Mouse (Mus musculus): ENCODE results near the gene Psmd11.

The Psmd11 gene

DNA sequence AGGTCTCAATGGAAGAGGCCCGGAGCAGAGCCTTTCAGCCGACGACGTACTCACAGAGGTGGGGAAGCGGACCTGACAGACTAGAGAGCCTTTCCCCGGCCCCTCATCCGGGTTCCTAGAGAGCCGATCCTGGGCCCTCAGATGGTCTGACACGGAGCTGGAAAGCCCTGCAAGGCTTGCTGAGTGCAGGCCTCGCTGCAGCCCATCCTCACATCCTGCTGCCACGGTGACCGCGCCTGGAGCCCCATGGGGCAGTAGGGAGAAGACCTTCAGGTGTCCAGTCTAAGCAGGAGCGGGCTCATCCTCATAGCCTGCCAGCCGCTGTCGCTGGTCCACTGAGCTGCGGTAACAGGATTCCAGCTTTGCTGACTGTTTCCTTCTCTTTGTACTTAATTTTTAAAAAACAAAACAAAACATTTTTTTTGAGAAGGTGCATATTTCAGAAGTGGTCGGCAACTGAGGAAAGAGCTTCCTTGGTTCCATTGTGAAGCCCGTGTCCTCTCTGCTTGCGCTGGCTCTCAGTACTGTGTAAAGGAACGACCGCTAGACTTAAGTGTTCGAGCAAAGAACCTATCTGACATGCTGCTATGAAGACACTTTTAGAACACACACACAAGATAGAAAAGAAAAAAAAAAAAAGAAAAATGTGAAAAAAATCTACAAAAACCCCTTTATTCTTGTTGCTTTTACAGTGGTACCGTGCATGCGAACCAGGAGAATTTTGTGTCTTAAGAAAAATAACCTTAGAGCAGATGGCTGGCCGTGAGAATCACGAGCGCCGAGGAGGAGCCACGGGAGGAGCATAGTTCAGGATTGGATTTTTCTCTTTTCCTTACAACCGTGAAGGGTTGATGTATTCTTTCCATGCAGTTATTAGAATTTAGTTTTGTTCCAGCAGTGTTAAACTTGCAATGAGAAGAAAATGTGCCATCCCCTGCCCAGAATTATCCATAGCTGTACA, 51.8 kb downstream of the Psmd11 start:
- no peak for DNase-seq (ENCODE audit: low read depth in 2 of 2, low spot score in 2 of 2)

DNA sequence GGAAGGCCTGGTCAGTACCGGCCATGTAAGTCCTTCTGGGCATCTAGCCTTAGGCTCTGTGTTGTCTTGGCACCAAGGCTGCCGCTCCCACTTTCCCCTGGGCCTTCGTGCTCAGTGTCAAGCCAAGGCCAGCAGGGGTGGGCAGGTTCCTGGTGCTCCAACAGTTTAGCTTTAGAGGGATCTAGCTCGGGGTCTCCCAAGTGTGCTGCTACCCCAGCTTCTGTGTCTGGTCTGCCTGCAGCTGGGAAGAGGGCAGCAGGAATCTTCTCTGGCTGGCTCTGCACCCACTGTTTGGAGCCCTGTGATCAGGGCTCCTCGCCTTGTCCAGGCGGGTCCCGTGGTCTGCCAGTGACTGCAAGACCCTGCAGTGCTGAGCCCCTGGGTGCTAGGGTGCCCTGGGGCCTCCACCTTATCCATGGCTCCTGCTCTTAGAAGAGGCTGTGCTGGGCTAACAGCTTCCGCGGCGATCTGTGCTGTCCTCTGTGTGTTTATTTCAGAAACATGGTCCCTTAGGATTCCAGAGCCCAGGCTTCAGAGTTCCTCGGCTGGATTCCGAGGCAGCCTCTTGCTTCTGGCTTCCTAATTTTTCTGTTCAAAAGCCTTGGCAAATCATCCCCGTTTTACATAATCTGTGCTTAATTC, 53.1 kb downstream of the Psmd11 start:
- no peak for DNase-seq (ENCODE audit: low read depth in 2 of 2, low spot score in 2 of 2)

DNA sequence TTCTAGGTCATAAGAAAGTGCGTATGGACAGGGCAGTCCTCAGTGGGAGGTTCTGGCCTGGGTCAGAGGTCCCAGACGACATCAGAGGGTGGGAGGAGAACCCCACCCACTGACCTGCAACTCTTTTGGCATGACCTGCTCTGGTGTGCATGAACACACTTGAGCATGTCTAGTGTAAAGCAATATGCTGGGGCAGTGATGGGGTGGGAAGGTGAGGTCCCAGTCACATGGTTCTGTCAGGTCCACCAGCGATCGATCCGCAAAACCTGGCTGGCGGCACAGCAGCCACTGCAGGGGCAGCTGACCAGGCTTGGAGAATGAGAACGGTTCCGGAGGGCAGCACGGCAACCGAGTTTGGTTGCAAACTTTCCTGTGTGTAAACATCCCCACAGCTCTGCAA, 53.9 kb downstream of the Psmd11 start:
- no peak for DNase-seq (ENCODE audit: low read depth in 2 of 2, low spot score in 2 of 2)

DNA sequence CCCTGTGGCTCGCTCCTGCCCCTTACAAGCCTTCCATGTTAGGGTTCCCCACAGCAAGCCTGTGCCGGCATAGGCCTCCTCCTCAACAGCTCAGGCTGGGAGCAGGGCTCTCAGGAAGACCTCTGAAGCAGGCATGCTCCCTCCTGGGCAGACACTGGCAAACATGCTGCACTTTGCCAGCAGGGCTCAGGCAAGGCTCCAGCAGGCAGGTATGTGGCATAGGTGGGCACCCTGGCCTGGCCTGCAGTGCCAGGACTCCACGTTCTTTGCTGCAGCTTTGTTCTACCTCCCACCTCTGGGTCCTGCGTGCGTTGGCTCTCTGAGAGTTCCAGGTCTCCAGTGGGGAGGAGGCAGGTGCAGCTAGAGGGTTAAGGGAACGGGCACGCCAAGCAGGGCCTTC, 54.5 kb downstream of the Psmd11 start:
- no peak for DNase-seq (ENCODE audit: low read depth in 2 of 2, low spot score in 2 of 2)

DNA sequence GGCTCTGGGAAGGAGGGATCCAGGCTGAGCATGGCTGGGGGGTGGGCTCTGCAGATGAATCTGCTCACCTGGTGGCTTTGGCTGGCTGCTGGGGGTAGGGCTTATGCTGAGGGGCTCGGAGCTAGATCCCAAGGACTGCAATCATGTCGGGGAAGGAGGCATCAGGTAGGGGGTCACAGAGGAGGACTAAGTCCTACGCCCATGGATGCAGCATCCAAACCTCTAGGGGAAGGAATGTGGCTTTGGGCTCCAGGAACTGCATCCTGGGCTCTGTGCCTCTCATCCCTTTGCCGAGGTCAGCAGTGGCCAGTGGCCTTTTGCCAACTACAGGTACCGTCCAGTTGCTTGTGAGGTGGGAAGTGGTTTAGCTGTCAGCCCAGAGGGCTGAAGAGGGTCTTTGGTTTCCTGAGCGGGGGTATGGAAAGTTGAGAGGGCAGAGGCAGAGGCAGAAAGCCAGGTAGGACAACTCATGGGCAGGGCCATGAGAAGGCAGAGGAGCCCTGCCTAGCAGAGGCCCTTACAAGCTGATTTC, 55.2 kb downstream of the Psmd11 start:
- no peak for DNase-seq (ENCODE audit: low read depth in 2 of 2, low spot score in 2 of 2)

DNA sequence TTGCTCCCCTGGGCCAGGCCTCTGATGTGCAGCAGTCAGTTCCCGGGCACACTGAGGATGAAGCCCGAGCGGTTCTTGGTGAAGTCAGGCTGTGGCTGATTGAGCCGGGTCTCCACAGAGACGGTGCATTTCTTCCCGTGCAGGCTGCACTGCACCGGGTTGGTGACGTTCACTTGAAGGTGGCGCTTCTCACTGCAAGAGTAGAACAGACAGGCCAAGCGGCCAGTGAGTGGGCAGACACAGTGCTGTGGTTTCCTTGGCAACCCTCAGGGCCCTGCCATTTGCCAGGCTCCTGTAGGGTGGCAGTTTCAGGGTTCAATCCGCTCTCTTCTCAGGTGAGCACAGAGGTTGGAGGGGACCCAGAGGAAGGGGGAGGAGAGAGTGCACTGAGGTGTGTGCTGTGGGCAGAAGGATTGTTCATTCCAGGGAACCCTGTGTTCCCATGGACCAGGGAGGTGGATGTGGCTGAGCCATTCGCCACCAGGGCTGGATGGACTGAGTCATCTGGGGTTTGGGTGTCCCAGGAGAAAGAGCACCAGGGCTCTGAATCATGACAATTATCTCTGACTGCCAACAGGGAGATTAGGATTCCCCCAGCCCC, 55.9 kb downstream of the Psmd11 start:
- no peak for DNase-seq (ENCODE audit: low read depth in 2 of 2, low spot score in 2 of 2)

DNA sequence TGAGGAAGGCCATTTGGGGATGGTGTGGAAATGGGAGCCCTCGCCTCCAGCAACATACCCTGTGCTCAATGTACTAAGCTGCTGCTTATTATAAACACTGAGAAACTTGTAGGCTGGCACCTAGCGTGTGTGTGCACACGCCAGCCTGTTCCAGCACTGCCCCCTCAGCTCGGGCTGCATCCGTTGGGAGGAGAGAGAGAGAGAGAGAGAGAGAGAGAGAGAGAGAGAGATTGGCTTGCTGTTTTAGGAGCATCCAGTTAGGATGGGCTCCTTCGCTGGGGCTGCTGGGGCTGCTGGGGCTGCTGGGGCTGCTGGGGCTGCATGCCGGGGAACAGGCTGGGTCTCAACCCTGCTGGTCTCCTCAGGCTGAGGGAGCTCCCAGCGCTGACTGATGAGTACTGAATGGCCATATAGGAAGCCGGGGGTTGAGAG, 56.7 kb downstream of the Psmd11 start:
- no peak for DNase-seq (ENCODE audit: low read depth in 2 of 2, low spot score in 2 of 2)

DNA sequence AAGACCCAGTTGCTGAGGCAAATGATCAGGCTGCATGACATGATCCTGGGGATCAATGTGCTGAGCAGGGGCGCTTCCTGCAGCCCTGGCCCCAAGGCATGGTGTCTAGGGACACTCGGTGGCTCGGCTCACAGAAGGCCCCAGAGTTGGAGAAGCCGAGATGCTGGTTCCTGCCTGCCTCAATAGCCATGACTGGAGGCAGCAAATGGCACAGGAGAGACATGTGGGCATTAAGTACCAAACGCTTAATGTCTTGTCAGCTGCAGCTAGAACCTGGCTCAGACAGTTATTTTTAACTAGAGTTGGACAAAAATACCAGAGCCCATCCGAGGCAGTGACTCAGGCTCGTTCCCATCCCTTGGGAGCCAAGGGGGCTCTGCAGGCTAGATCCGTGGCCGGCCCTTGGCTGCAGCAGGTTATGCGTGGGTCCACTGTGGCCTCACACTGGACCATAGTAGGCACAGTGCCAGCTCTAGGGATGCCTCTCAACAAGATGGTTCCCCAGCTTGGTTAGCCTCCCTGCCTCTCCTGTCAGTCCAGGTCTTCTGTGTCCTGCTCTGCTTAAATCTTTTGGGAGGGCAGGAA, 57.3 kb downstream of the Psmd11 start:
- DNase-seq (ENCODE audit: low read depth in 2 of 2, low spot score in 2 of 2), result no peak

DNA sequence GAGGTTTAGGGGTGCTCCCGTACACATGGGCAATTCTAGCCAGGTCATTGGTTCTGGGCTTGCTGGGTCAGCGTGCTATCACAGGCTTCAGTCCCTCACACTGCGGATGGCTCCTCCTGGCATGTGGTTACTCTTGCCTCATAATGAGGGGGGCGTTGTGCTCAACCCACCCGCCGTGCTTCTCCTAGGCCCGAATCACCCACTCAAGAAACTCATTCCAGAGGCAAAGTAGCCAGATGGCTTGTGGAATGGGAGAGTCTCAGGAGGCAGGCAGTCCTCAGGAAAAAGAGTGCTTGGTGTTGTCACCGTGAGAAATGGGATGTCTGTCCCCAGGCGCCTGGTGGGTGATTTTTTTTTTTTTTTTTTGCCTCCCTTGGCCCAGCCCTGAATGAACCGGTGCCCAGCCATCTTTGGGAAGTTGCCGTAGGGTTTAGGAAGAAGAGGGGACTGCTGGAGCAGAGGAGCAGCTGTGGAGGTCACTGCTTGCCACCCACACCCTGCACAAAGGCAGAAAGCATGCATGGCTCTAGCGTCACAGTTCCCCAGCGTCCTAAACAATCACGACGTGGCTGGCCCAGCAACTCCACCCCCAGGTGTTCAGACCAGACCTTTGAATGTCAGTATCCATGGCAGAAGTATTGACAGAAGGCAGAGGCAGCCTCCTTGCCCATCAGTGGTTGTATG, 59.6 kb downstream of the Psmd11 start:
- DNase-seq (ENCODE audit: low read depth in 2 of 2, low spot score in 2 of 2), result no peak

DNA sequence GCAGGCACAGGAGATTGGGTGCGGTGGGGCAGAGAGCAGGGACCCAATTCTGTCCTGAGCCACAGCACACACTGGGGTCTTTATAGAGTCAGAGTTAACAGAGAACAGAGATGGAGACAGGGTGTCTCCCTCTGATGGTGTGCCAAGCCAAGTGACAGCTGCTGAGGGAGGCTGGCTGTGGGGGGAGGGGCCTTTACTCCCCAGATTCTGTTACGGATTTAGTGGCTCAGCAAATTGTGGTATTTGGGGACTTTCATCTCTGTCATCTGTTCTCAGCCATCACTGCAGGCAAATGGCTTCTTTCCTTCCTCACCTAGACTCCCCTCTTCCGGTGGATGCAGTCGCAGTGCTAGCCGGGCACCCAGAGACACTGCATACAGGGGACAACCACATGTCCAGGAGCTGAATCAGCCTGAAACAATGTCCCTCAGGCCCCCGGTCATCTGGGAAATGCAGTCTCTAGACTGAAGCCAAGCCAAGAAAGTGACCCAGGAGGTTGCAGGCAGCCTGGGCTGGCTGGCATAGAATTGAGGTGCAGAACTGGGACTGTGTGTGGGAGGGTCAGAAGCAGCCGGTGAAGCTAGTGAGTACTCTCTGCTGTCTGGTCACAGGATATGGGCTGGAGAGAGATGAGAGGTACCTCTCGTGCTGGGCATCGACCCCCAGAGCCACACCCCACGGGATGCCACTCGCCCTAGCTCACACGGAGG, 60.9 kb downstream of the Psmd11 start:
- DNase-seq (ENCODE audit: low read depth in 2 of 2, low spot score in 2 of 2), result no peak

DNA sequence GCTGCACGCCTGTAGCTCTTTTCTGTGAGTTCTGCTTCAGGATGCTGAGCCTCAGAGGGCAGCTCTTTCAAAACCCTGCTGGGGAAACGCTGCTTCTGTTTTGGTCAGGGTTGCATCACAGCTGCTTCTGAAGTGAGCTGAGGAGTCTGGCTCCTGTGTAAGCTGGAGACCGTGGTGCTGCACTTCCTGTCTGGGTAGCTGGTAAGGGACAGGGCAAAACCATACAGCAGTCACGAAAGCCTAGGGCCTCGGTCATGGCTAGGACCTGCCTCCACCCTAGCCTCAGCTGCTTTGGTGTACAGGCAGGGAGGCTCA, 61.4 kb downstream of the Psmd11 start:
- no peak for DNase-seq (ENCODE audit: low read depth in 2 of 2, low spot score in 2 of 2)

DNA sequence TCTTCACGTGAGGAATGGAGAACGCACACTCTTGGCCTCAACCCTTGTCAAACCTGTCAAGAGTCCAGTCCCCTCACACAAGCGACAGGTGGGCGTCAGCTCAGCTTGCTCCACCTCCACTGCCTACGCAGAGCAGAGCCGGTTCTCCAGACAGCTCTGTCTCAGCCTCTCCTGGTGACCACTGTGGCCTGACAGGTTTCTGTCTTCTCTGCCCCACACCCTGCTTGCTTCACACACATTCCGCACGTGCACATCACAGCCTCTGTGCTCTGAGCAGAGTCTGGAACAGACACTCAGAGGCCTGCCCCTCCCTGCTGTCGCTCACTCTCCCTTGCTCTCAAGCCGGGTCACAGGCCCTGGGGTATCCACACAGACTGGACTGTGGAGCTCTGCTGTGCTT, 62.4 kb downstream of the Psmd11 start:
- no peak for DNase-seq (ENCODE audit: low read depth in 2 of 2, low spot score in 2 of 2)

DNA sequence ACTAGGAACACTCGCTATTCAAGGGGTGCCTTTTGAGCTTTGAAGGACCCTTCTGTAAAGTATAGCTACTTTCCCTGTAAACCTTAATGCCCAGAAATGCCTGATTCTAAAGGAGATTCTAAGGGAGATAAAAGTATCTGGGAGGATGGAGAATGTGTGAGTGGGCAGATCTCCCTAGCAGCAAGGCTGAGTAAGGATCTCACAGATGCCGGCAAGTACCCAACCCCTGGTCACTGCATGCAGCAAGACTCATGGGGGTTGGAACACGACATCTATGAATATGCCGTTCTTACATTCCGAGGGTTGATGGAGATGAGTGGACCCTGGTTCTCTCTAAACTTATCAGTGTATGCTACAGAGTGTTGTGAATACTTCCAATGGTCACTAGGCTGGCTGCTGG, 64.8 kb downstream of the Psmd11 start:
- no peak for DNase-seq (ENCODE audit: low read depth in 2 of 2, low spot score in 2 of 2)

DNA sequence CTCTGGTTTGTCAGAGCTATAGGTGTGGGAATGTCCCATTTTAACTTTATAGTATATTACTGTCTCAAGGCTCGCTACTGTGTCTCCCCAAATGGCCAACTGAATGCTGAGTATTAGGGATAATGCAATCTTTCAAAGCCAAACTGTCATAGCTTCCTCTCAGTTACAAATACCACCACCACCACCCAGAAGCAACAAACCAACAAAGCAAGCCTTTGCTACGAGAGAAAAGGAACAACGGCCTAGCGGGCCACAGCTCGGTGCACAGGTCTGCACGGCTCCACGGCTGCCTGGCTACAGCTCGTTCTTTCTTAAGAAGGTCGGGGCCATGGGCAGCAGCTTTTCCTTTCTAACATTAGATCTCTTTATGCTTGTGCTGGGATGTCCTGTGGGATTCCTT, 66.4 kb downstream of the Psmd11 start:
- DNase-seq (ENCODE audit: low read depth in 2 of 2, low spot score in 2 of 2), result no peak

DNA sequence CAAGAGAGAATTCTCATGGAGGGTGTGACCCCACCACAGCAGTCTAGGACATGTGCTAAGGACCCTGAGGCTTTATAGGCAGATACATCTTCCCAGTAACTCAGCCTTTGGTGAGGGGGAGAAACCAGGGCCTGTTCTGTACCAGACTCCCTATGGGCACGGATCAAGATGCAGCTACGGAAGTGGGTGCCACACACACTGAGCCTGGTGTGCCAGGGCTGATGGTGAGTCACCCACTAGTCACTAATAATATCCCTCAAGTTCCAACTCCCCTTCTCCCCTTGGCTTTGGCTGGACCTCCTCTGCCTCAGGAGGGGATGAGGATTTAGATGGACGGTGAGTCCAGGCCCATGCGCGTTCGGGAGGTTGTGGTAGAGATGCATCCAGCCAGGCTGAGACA, 67.6 kb downstream of the Psmd11 start:
- no peak for DNase-seq (ENCODE audit: low read depth in 2 of 2, low spot score in 2 of 2)

DNA sequence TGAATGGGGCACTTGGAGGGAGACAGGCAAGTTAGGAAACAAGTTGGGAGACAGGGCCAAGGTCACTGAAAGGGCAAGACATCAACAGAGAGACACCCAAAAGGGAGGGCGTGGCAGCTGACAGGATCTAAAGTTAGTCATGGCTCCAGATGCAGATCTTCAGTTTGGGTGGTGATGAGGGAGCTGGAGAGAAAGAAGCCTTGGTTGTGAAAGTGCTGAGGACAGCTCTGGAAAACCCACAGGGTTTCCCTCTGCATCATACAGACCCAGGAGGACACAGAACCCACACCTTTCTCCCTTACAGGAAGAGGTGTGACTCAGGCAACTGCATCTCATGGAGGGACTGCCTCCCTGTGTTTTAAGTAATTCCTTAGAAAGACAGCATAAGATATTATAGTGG, 68.2 kb downstream of the Psmd11 start:
- DNase-seq (ENCODE audit: low read depth in 2 of 2, low spot score in 2 of 2), result no peak

DNA sequence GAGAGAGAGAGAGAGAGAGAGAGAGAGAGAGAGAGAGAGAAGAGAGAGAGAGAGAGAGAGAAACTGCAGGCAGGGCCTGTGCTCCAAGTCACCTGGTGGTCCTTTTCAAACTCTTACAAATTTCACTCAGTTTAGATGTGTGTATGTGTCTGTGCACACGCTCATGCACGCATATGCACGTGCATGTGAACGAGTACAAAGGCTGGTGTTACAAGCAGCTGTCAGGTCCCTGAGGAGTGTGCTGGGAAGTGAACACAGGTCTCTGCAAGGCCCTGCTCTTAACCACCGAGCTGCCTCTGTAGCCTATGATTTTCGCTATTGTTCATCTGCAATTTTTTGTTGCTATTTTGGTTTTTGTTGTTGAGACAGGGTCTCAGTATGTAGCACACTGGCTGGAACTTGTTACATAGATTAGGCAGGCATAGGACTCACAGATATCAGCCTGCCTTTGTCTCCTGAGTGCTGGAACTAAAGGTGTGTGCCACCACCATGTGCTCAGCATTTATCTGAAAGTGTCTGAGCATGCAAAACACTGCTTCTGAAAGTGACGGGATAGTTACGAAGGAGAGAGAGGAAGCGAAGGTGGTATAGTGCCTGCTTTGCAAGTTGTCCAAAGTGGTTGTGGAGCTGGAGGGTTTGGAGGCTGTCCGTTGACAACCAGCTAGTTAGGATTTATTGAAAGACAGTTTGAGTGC, 69.0 kb downstream of the Psmd11 start:
- DNase-seq (ENCODE audit: low read depth in 2 of 2, low spot score in 2 of 2), result no peak

DNA sequence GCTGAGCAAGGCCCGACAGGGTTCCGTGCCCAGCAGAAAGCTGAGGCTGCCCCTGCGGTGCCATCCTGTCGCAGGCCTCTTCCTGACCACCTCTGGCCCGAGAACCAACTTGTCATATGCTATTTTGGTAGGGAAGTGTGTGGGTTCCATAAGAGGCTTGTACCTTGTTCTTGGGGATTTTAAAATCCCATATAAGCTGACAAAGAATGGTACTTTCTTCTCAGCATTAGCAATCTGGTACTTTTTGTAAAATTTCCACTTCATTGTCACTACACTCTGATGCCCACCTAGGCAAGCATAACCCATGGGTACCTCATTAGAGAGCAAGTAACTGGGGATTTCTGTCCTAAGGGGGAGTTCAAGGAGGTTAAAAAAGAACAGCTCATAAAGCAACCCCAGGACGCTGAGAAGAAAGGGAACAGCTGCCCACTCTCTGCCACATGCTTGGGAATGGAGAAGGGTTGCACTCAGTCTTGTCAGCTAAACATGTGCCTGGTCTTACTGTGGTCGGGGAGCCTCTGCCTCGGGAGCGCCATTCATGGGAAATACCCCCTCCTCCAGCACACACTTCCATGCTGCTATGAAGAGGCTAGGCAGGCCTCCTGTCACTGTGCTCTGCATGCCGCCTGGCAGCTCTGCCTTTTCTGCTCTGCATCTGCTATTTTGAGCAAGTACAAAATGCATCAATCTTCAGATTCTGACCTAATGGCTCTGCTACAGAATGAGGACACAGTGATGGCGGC, 70.1 kb downstream of the Psmd11 start:
- no peak for DNase-seq (ENCODE audit: low read depth in 2 of 2, low spot score in 2 of 2)

DNA sequence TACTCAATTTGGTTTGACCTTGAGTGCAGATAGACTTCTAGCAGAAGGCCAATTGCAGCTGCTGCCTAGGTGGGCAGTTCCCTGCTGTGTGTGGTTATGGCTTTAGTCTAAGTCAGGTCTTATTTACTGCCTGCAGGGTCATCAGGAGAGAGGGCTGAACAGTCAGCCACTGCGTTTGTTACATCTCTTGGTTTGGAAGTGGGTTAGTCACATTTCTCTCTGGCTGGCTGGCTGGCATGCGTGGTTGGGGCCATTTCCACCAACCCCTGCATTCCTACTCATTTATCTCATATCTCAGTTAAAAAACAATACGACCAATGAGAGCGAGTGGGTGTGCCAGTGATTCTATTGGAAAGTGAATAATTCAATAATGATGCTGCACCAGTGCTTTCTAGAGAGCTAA, 71.1 kb downstream of the Psmd11 start:
- DNase-seq (ENCODE audit: low read depth in 2 of 2, low spot score in 2 of 2), result no peak
